Mouse (Mus musculus) brown adipose tissue, adult 24 weeks (tissue): Measurements from ENCODE around the gene Bcas2. TPM values are rescaled to one million over a fixed set of nuclear protein-coding genes. Genes with fewer than 3 reads are reported as not detected.
A peak's percentile ranks its signal among the peaks of the same experiment; 100 is the strongest.
"Not testable (repeated sequence)": the region's sequence is repeated elsewhere in the genome, so short reads cannot be mapped to it uniquely, and the experiment has no call there.

Experiments
- H3K27ac ChIP-seq: fragments of 200-500 bp; replicated peaks from 2 replicates; pipeline ENCODE4 v1.5.1; 2012; ENCODE audit warnings: low read depth, mild to moderate bottlenecking, low read length
- H3K4me1 ChIP-seq: fragments of 200-500 bp; 2 replicates; pipeline ENCODE4 v1.6.1; 2012; ENCODE audit warnings: low read length, mixed read lengths; ENCODE audit not compliant: control insufficient read depth, insufficient read depth, insufficient read length
- H3K4me3 ChIP-seq: fragments of 200-500 bp; 2 replicates; pipeline ENCODE4 v1.5.1; 2012; ENCODE audit warnings: low read depth, mild to moderate bottlenecking, low read length, moderate library complexity; ENCODE audit not compliant: insufficient read depth
- polyA plus RNA-seq: library from polyadenylated mRNA; stranded (reverse); fragments of >200 nt; gene quantifications from 2 replicates; pipeline ENCODE4 v1.2.4, GENCODE M21; 2012; ENCODE audit not compliant: missing spikeins, insufficient read depth, insufficient read length

Bcas2 gene
- polyA plus RNA-seq, result 31.7 and 50.8 TPM in 2 replicates

DNA sequence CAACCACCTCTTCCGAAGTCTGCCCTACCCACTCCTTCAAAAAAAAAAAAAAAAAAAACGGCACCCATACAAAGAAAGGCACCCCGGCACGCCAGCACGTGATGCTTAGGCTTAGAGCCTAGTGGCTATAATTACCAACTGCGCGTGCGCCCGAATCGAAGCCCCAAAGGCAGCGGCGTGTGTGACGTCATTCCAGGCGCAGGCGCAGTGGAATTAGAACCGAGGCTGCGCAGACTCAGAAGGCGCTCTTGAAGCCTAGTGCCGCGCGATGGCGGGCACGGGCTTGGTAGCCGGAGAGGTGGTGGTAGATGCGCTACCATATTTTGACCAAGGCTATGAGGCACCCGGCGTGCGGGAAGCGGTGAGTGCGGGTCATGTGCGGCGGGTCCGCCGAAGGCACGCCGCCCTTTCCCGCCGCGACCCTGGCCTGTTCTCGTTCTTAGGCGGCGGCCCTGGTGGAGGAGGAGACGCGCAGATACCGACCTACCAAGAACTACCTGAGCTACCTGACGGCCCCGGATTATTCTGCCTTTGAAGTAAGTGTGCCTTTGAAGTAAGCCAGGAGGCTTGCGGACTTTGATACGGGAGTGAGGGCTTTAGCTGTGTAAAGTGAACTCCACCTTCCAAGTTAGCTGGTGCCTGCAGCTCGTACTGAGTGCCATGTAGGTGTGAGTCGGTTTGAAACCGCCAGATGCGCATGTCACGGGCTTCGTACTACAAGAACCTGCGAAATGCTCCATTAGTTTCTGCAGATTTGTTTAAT, at the start of gene Bcas2:
Gene Bcas2, plus strand, starts transcription at position 151 of the 763 bp plus-strand sequence.
- Histone ChIP-seq H3K4me1 (peaks cover 3% of the 10 kb centered on the region; the same call in 1 of the 2 replicates), H3K27ac (peak within 1 kb of the TSS; percentile 58), H3K4me3 (peak within 1 kb of the TSS; percentile 84)

DNA sequence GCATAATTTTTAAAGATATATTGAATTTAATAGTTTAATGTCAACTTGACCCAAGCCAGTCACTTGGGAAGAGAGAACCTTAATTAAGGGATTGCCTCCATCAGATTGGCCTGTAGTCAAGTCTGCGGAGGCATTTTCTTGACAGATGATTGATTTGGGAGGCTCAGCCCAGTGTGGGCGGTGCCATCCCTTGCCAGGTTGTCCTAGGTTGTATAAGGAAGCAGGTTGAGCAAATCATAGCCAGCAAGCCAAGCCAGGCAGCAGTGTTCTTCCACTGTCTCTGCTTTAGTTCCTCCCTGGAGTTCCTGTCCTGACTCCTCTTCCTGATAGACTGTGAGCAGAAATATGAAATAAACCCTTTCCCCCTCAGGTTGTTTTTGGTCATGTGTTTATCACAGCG, 47.8 kb upstream of the Bcas2 start:
- Histone ChIP-seq H3K4me3 (no peak overlapping the region), H3K4me1 (peaks cover 4% of the 10 kb centered on the region; the same call in 1 of the 2 replicates)

DNA sequence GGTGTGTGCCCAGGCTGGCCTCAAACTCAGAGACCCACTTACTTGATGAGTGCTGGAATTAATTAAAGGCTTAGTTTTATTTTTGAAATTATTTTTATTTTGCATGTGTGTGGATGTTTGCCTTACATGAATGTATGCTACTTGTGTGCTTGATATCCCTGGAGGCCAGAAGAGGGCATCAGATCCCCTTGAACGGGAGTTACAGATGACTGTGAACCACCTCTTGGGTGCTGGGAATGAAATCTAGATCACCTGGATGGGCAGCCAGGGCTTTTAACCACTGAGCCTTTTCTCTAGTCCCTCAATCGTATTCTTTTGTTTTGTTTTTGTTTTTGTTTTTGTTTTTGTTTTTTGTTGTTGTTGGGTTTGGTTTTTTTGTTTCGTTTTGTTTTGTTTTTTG, 45.3 kb upstream of the Bcas2 start:
- Histone ChIP-seq H3K4me3 (no peak overlapping the region), H3K4me1 (peaks cover 4% of the 10 kb centered on the region), H3K27ac (no peak overlapping the region)

More for the DNA sequence above, 47.8 kb upstream of the Bcas2 start:
- no peak overlapping the region for H3K27ac ChIP-seq

DNA sequence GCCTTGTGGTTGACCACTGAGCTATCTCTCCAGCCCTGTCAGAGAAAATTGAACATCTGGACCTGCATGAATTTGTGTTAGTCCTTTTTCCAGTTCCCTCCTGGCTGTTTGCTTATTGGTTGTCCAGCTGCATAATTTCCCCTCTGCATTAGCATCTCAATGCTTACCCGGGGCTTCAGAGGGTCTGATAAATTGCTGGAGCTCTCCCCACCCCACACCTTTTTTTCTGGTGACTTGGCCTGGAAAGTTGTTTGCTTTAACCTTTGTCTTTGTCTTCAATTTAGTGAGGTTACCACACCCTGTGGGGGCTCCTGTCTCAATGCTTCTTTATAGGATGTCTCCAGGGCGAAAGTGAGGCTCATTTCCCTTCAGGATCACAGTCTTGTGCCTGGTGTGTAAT, 44.3 kb upstream of the Bcas2 start:
- Histone ChIP-seq H3K4me1 (peaks cover 8% of the 10 kb centered on the region), H3K4me3 (no peak overlapping the region), H3K27ac (no peak overlapping the region)

DNA sequence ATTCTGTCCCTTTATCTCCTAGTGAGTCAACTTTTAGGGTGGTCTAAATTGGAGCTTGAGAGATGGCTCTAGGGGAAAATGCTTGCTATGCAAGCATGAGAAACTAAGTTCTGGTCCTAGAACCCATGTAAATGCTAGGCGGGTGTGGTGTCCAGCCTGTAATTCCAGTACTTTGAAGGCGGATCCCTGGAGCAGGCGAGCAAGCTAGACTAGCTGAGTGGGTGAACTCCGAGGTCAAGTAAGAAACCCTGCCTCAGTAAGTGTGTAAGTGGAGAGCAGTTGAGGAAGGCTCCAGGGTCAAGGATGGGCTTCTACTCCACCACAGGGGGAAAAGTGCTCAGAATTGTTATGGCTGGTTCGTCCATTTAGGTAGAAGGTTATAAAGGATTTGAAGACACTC, 43.7 kb upstream of the Bcas2 start:
- H3K4me1 ChIP-seq, result peaks cover 8% of the 10 kb centered on the region
- no peak overlapping the region for H3K27ac ChIP-seq
- H3K4me3 ChIP-seq, result no peak overlapping the region

DNA sequence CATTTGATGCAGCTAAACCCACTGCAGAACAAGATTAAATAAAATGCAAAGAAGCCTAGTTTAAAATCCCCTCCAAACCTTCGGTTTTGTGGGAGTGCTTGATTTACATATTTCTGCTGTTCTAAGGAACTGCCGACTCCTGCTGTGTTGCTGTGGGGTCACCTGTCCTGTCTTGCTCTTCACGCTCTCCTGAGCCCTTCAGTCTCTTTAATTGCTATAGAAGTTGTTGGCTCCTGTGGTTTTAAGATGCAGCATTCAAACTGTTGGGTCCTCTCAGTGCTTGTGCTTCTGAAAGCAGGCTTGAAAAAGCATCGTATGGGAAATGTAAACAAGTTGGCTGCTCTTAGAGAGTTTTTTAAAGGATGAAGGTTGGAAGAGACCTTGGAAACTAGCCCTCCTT, 43.2 kb upstream of the Bcas2 start:
- H3K4me3 ChIP-seq, result no peak overlapping the region

DNA sequence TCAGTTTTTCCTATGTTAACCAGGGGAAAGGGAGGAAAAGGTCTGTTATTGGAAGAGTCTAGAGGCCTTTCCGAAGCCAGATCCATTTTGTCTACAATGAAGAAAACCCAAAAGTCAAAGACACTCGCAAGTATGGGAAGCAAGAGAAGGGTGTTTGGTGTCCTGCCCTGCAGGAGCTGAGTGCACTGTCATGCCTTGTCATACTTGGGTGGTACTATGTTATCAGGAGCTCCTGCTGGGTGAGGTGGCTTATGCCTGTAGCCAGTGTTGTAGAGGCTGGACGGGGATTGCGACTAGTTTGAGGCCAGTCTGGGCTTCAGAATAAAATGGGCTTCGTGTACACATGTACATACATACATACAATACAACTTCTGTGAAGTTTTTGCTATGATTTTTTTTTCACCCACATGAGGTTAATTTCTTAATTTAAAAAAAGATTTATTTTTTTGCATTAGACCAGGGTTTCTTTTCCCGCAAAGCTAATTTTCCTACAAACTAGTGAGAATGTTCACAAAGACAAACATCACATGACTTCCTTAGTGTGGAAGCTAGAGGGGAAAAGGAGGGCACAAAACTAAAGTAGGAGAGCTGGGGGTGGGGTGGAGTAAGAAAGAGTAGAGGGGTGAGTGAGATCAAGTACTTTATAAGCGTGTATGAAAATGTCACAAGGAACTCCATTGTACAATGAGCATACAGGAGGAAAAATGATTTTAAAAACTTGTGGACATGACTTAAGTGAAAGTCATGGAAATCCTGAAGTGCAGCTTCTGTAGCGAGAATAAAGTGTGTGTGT, 41.9 kb upstream of the Bcas2 start:
- Histone ChIP-seq H3K27ac (peak overlapping the region; percentile 57), H3K4me3 (no peak overlapping the region), H3K4me1 (peaks cover 8% of the 10 kb centered on the region)

More for the DNA sequence above, 43.2 kb upstream of the Bcas2 start:
- Histone ChIP-seq H3K27ac (no peak overlapping the region), H3K4me1 (peaks cover 8% of the 10 kb centered on the region)

DNA sequence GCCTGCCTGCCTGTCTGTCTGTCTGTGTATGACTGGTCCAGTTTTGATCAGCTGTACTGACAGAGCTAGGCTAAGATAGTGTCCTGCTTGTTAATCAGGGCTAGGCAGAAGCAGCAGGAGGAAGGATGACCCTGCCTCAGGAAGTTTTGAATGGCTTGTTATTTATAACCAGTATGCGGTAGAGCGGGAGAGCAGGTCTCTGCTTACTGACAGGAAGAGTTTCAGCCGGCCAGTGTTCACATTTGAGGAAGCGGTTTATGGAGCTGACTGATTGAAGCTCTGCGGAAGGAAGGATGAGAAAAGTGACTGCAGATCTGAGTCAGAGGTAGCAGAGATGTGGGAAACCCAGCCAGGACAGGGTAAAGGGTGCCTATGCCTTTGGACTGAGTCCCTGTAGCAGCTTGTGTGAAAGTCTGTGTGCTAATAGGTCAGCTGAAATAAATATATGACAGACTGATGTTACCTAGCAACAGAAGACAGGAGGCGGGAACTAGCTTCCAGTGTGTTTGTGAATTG, 41.2 kb upstream of the Bcas2 start:
- H3K4me3 ChIP-seq, result no peak overlapping the region; the same call in 1 of the 2 replicates
- peaks cover 8% of the 10 kb centered on the region for H3K4me1 ChIP-seq

DNA sequence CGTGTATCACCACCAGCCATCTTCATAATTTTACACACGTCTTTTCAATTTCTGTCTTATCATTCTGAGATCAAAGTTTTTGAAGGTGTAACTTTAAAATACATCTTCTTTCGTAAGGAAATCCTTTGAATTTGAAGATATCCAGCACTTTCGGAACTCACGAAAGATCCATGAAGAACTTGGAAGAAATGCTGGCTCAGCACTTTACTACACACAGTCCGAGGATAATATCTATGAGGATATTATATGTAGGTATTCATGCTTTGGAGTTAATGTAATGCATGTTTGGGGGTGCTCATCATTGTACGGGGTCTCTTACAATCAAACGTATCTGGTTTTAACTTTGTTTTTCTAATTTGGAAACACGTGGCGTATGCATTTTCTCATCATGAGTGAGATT, 38.4 kb upstream of the Bcas2 start:
- Histone ChIP-seq H3K27ac (no peak overlapping the region), H3K4me3 (no peak overlapping the region), H3K4me1 (peaks cover 6% of the 10 kb centered on the region; the same call in 1 of the 2 replicates)

More for the DNA sequence above, 41.2 kb upstream of the Bcas2 start:
- H3K27ac ChIP-seq, result peak overlapping the region; percentile 57; the same call in 1 of the 2 replicates

DNA sequence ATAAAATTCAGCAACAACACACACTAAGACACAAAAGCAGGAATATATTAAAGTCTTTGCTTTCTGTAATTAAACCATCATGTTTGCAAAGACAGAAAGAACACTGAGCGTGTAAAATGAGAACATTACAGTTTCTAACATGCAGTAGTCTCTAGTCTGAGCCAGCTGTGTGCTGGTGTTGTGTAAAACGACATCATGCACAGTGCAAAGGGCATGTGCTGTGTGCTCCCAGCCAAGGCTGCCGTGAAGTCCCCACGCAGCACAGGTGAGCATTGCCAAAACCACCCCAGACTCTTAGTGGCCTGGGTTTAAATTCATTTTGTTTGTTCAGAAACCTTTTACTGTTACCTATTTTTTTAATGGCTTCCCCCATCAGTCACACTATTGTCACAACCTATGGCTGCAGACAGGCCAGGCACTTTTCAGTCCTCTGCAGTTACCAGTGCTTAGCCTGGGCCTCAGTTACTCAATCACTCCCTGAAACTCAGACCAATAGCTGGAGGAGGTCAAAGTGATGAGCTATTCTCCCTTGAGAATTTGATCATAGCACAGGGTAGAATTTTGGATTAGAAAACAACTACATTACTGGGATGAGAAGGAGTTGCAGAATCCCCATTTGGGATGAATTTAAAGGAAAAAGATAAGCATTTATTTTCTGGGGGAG, 34.9 kb upstream of the Bcas2 start:
- Histone ChIP-seq H3K4me3 (no peak overlapping the region), H3K27ac (no peak overlapping the region), H3K4me1 (peaks cover 4% of the 10 kb centered on the region; the same call in 1 of the 2 replicates)

DNA sequence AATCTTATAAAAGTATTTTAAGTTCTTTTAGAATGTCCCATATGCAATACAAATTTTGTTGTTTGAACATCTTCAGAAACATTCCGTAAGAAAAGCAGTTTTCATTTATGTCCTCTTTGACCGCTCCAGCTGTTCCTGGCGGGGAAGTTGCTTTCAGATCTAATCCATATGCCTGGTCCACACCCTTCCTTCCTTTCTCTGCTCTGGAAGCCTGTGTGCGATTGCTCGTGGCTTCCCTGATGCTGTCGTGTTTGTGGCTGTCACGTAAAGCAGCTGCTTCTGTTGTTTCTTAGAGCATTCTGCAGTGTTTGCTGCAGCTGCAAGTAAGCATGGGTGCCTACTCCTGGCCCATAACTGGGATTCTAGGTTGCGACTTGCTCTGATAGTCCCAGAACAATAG, 32.4 kb upstream of the Bcas2 start:
- Histone ChIP-seq H3K27ac (peak overlapping the region; percentile 50; the same call in 1 of the 2 replicates), H3K4me1 (peaks cover 5% of the 10 kb centered on the region; the same call in 1 of the 2 replicates), H3K4me3 (peak overlapping the region; percentile 17; the same call in 1 of the 2 replicates)

DNA sequence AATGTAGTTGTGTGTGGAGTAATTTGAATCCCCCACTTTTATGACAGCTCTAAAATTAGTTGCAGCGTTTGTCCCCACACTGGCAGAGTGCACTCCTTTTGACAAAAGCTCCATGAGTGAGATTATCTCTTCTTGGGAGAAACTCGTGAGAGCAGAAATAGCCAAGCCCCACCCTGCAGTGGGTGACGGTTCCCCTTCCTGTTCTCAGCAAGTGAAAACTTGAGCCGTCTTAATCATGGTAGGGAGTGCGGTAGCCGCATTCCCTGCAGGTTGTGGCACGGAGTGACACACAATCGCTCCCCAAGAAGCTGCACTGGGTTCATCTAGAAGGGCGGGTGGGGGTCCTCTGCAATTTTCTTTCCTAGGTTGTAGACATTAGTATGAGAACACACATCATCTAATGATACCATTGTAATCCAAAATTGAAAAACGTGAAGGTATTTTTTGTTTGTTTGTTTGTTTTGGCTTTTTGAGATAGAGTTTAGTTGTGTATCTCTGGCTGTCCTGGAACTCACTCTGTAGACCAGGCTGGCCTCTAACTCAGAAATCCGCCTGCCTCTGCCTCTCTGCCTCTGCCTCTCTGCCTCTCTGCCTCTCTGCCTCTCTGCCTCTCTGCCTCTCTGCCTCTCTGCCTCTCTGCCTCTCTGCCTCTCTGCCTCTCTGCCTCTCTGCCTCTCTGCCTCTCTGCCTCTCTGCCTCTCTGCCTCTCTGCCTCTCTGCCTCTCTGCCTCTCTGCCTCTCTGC, 31.2 kb upstream of the Bcas2 start:
- Histone ChIP-seq H3K4me3 (peak overlapping the region; percentile 44), H3K27ac (peak overlapping the region; percentile 50)
- H3K4me1 ChIP-seq, result not testable (repeated sequence)

DNA sequence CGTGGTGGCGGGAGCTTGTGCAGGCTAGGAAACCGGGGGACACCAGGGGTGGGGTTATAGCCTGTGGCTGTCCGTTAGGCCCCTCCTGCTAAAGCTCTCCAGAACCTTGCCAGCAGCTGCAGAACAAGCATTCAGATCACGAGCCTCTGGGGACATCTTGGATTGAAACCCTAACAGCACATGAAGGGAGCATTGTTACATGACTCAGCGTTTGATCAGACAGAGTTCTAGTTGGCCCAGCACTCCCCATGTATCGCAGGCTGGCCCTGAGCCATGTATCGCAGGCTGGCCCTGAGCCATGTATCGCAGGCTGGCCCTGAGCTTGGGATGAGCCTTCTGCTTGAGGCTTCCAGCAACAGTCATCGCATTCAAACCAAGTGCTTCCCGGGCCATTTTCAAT, 30.2 kb upstream of the Bcas2 start:
- no peak overlapping the region for H3K27ac ChIP-seq
- no peak overlapping the region for H3K4me3 ChIP-seq
- peaks cover 5% of the 10 kb centered on the region; the same call in 1 of the 2 replicates for H3K4me1 ChIP-seq

DNA sequence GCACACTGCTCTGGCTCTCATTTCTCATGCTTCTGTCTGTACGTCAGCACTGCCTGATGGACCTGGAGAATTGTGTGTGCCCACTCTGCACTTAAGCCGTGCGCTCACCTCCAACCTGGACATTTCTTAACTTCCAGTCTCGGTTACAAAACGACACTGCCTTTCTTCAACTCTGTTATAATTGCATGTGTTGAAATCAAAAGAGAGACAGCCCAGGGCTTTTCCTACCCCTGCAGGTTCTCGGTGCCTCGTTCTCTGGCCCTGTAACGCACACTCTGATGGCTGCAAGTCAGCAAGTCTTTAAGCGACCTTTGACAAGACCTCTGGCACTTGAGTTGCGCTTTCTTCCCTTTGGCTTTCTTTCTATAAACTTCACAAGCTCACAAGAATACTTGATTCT, 29.1 kb upstream of the Bcas2 start:
- peaks cover 5% of the 10 kb centered on the region; the same call in 1 of the 2 replicates for H3K4me1 ChIP-seq
- H3K27ac ChIP-seq, result no peak overlapping the region
- no peak overlapping the region for H3K4me3 ChIP-seq
